Mouse (Mus musculus) heart, embryonic 13.5 days (tissue): ENCODE measurements around the gene Rpl13. TPM values are rescaled to one million over a fixed set of nuclear protein-coding genes. Genes with fewer than 3 reads are reported as not detected.

Experiments
- ATAC-seq: fragments of 200-750 bp; cut with Nextera tagmentation; 2 replicates; pipeline ENCODE4 v1.8.0; 2017; ENCODE audit warnings: moderate TSS enrichment; ENCODE audit not compliant: insufficient number of reproducible peaks, low FRiP score, low TSS enrichment; ENCODE audit errors: extremely low read depth
- H3K27ac ChIP-seq: fragments of 300-500 bp; sonication (generic); replicated peaks from 2 replicates; pipeline ENCODE4 v1.5.1; 2015; ENCODE audit warnings: moderate library complexity, mild to moderate bottlenecking, inconsistent platforms
- H3K27me3 ChIP-seq: fragments of 300-500 bp; sonication (generic); replicated peaks from 2 replicates; pipeline ENCODE4 v1.6.1; 2015; ENCODE audit warnings: mild to moderate bottlenecking, inconsistent platforms
- H3K36me3 ChIP-seq: fragments of 300-500 bp; sonication (generic); 2 replicates; pipeline ENCODE4 v1.6.1; 2015; ENCODE audit warnings: mild to moderate bottlenecking, inconsistent platforms
- H3K4me1 ChIP-seq: fragments of 300-500 bp; sonication (generic); 2 replicates; pipeline ENCODE4 v1.6.1; 2015; ENCODE audit warnings: inconsistent platforms
- H3K4me2 ChIP-seq: fragments of 300-500 bp; sonication (generic); 2 replicates; pipeline ENCODE4 v1.6.1; 2015; ENCODE audit warnings: inconsistent platforms, mild to moderate bottlenecking, moderate library complexity
- H3K4me3 ChIP-seq: fragments of 300-500 bp; sonication (generic); 2 replicates; pipeline ENCODE4 v1.5.1; 2015; ENCODE audit warnings: moderate library complexity, mild to moderate bottlenecking, inconsistent platforms
- H3K9ac ChIP-seq: fragments of 300-500 bp; sonication (generic); 2 replicates; pipeline ENCODE4 v1.6.1; 2015; ENCODE audit warnings: inconsistent platforms, mild to moderate bottlenecking, moderate library complexity
- H3K9me3 ChIP-seq: fragments of 300-500 bp; sonication (generic); 2 replicates; pipeline ENCODE4 v1.6.1; 2016; ENCODE audit warnings: inconsistent platforms
- WGBS: fragments of 180-500 bp; shearing (Covaris S2); methylation state at CpG from one replicate; pipeline ENCODE4 v1.1.7; 2015; ENCODE audit warnings: mixed read lengths; 5-methylcytosine and 5-hydroxymethylcytosine counted together
- polyA plus RNA-seq: library from polyadenylated mRNA; unstranded; fragments of >200 nt; fragmentation: Nextera tagmentation; extraction: Ambion mirVana; gene quantifications from 2 replicates; pipeline ENCODE4 v1.2.1, GENCODE M21; 2015

Rpl13 gene
- 938 and 957 TPM in 2 replicates for polyA plus RNA-seq

- Histone ChIP-seq H3K9ac (peak within 1 kb of the TSS; percentile 93), H3K27ac (peak within 1 kb of the TSS; percentile 89), H3K4me1 (peaks cover 15% of the 10 kb centered on the region), H3K9me3 (no peaks in the 10 kb centered on the region), H3K27me3 (no peaks in the 10 kb centered on the region), H3K4me2 (peak within 1 kb of the TSS; percentile 90), H3K4me3 (peak within 1 kb of the TSS; percentile 84), H3K36me3 (peaks cover 48% of the 10 kb centered on the region)
- WGBS: 2% methylated on average over 53 of the region's 56 CpGs
- peak; percentile 88 for ATAC-seq
Observed at GRCm38 (mm10) chr8:123101735-123102685, at the start of gene Rpl13. Rpl13 (plus strand) TSS chr8:123102350.

DNA sequence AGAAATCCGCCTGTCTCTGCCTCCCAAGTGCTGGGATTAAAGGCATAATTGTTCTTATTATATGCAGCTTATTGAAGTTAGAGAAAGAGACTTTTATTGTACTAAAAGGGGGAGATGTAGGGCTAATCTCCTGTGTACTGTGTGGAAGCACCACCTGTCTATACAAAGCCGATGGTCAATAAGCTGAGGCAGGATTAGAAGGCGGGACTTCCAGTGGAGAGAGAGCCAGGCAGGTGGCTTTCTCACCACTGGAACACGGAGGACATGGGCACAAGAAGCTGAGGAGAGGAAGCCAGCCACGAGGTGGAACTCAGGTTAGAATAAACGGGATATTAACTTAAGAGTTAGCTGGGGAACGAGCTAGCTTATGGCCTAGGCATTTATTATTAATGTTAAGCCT, 39.4 kb upstream of the Rpl13 start, which contains the start of gene Spg7:
Spg7 (plus strand) TSS at position 222 of the 400 bp plus-strand sequence.
- ATAC-seq: no peak
- no peaks in the 10 kb centered on the region for H3K27me3 ChIP-seq
- H3K4me3 ChIP-seq: no peak within 1 kb of the TSS
- peaks cover 28% of the 10 kb centered on the region for H3K4me1 ChIP-seq
- H3K9me3 ChIP-seq: no peaks in the 10 kb centered on the region
- H3K36me3 ChIP-seq: peaks cover 11% of the 10 kb centered on the region
- no peak within 1 kb of the TSS for H3K4me2 ChIP-seq
- WGBS: 74% methylated on average over 7 of the region's 7 CpGs
- H3K9ac ChIP-seq: no peak within 1 kb of the TSS
- no peak within 1 kb of the TSS for H3K27ac ChIP-seq

DNA sequence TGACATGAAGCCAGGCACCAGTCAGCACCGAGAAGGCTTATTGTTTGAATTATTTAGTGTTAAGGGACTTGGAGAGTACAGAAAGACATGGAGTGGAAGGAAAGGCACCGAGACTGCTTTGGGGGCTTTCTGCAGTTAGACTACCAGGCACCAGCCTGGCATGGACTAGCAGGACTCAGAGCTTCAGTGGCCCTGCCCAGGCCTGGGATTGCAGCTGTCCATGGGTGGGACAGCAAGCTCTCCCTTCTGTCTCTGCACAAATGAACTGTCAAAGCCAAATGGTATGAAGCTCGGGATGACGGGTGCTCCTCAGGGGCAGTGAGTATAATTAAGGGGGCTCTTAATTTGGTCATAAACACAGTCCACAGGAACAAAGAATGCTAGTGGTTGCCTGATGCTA, 38.1 kb upstream of the Rpl13 start:
- H3K4me1 ChIP-seq: peaks cover 28% of the 10 kb centered on the region
- H3K36me3 ChIP-seq: peaks cover 20% of the 10 kb centered on the region
- H3K4me3 ChIP-seq: peak overlapping the region; percentile 87; the same call in 1 of the 2 replicates
- no peaks in the 10 kb centered on the region for H3K9me3 ChIP-seq
- H3K27me3 ChIP-seq: no peaks in the 10 kb centered on the region
- peak overlapping the region; percentile 97 for H3K9ac ChIP-seq
- WGBS: 84% methylated on average over 4 of the region's 4 CpGs
- no peak for ATAC-seq
- H3K4me2 ChIP-seq: peak overlapping the region; percentile 90
- peak overlapping the region; percentile 93 for H3K27ac ChIP-seq

DNA sequence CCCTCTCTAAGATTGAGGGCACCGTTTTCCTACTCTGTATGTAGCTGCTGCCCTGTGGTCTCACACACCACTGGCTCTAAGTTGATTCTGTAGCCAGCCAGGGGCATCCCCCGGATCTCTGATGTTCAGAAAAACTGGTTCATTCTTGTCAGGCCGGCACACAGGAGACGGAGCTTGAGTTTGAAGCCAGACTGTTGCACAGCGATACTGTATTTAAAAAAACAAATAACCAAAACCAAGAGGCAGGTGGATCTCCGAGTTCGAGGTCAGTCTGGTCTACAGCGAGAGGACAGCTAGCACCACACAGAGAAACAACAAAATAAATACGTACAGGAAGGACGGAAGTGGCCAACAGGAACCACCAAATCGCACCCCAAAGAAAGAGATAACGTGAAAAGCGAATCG, 37.3 kb upstream of the Rpl13 start:
- Histone ChIP-seq H3K27me3 (no peaks in the 10 kb centered on the region), H3K27ac (peak overlapping the region; percentile 93), H3K9ac (peak overlapping the region; percentile 97), H3K9me3 (no peaks in the 10 kb centered on the region), H3K4me2 (peak overlapping the region; percentile 90), H3K36me3 (peaks cover 24% of the 10 kb centered on the region), H3K4me3 (peak overlapping the region; percentile 87), H3K4me1 (peaks cover 28% of the 10 kb centered on the region)
- 0 out of 2 replicates have a peak, but pooled peaks have one; percentile 1 for ATAC-seq
- under 1% methylated on average over 14 of the region's 14 CpGs for WGBS

GRCm38 (mm10) chr8:123065214-123066100, 36.7 kb upstream of the Rpl13 start:
- peak; percentile 99 for ATAC-seq
- H3K4me3 ChIP-seq: peak overlapping the region; percentile 87
- peak overlapping the region; percentile 90 for H3K4me2 ChIP-seq
- peaks cover 28% of the 10 kb centered on the region for H3K4me1 ChIP-seq
- peaks cover 28% of the 10 kb centered on the region for H3K36me3 ChIP-seq
- H3K27me3 ChIP-seq: no peaks in the 10 kb centered on the region
- under 1% methylated on average over 83 of the region's 84 CpGs for WGBS
- H3K27ac ChIP-seq: peak overlapping the region; percentile 93
- peak overlapping the region; percentile 97 for H3K9ac ChIP-seq
- no peaks in the 10 kb centered on the region for H3K9me3 ChIP-seq

DNA sequence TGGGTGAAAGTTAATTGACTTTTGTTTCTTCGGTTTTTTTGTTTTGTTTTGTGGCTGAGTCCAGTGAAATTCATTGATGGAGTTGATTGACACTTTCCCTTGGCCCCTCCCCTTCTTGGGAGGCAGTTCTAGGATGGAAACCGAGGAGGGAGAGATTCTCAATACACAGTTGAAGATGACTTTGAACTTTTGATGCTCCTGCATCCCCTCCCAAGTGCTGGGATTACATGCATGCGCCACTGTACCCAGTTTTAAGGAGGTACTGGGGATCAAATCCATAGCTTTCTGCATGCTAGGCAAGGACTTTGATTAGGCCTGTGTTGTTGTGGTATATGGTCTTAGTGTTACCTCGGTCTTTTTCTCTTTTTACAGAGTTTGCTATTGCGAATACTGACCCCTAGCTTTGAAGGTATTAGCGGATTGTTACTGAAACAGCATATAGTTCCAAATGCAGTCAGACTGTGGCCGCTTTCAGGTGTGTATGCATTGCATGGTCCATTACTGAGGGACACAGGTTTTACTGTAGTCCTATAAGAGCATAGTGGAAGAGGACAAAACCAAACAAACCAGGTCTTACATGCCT, 36.0 kb upstream of the Rpl13 start:
- Histone ChIP-seq H3K27me3 (no peaks in the 10 kb centered on the region), H3K4me2 (peak overlapping the region; percentile 90), H3K27ac (peak overlapping the region; percentile 93), H3K36me3 (peaks cover 30% of the 10 kb centered on the region), H3K4me3 (peak overlapping the region; percentile 87), H3K9me3 (no peaks in the 10 kb centered on the region), H3K4me1 (peaks cover 31% of the 10 kb centered on the region), H3K9ac (peak overlapping the region; percentile 97)
- WGBS: 31% methylated on average over 7 of the region's 7 CpGs
- ATAC-seq: no peak

GRCm38 (mm10) chr8:123071176-123071575, 31.0 kb upstream of the Rpl13 start:
- 39% methylated on average over 4 of the region's 4 CpGs for WGBS
- Histone ChIP-seq H3K27ac (peak overlapping the region; percentile 31; the same call in 1 of the 2 replicates), H3K36me3 (peaks cover 73% of the 10 kb centered on the region), H3K4me3 (no peak overlapping the region), H3K4me2 (no peak overlapping the region), H3K9me3 (no peaks in the 10 kb centered on the region), H3K27me3 (no peaks in the 10 kb centered on the region), H3K9ac (0 out of 2 replicates have a peak overlapping the region, but pooled peaks have one; percentile 15), H3K4me1 (peaks cover 24% of the 10 kb centered on the region)
- ATAC-seq: no peak; the same call in 1 of the 2 replicates

DNA sequence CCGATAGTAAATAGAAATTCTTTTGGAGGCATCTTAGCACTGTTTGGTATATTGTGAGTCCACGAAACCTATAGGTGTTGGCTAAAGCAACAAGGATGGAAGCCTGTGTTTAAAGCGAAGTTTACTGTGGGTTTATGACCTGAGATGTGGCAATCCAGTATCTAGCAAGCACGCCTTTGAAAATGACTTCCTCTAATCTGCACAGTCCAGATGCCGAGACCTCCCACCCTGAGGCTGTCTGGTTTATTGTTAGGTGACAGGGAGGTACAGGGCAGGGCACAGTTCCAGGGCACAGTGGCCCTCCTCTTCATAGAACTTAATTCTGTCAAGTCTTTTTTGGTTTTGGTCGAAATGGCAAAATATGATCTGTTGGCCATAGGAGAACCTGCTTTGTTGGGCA, 24.9 kb upstream of the Rpl13 start:
- H3K4me1 ChIP-seq: no peaks in the 10 kb centered on the region
- no peak overlapping the region for H3K4me2 ChIP-seq
- H3K9me3 ChIP-seq: no peaks in the 10 kb centered on the region
- 70% methylated on average over 6 of the region's 6 CpGs for WGBS
- H3K27me3 ChIP-seq: no peaks in the 10 kb centered on the region
- peaks cover 98% of the 10 kb centered on the region for H3K36me3 ChIP-seq
- ATAC-seq: no peak
- H3K4me3 ChIP-seq: no peak overlapping the region
- 0 out of 2 replicates have a peak overlapping the region, but pooled peaks have one; percentile 10 for H3K27ac ChIP-seq
- H3K9ac ChIP-seq: no peak overlapping the region

GRCm38 (mm10) chr8:123082993-123083392, 19.2 kb upstream of the Rpl13 start:
- Histone ChIP-seq H3K9ac (no peak overlapping the region), H3K4me3 (no peak overlapping the region), H3K27me3 (no peaks in the 10 kb centered on the region), H3K36me3 (peaks cover 99% of the 10 kb centered on the region), H3K4me2 (no peak overlapping the region), H3K4me1 (no peaks in the 10 kb centered on the region), H3K9me3 (no peaks in the 10 kb centered on the region), H3K27ac (no peak overlapping the region)
- ATAC-seq: no peak
- WGBS: 79% methylated on average over 6 of the region's 6 CpGs

DNA sequence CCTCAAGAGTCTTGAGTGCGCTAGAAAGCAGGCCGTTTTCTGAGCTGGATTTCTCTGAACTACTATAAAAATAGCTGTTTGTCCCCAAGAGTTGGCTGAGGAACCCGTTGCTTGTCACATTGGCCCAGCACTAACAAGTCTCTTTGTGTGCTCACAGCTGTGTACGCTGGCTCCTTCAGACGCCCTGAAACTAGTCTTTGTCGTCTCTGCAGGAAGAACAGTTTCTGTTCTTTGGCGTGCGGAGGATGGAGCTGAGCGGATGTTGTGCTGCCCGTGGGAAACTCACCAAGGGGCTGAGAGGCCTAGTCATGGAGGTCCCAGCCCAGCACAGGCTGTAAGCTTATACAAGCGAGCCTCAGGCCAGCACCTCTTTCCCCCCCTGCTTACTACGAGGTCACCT, 18.5 kb upstream of the Rpl13 start:
- H3K9me3 ChIP-seq: no peaks in the 10 kb centered on the region
- WGBS: 87% methylated on average over 12 of the region's 12 CpGs
- H3K4me2 ChIP-seq: no peak overlapping the region
- no peaks in the 10 kb centered on the region for H3K4me1 ChIP-seq
- H3K36me3 ChIP-seq: peaks cover 100% of the 10 kb centered on the region
- ATAC-seq: no peak
- H3K9ac ChIP-seq: no peak overlapping the region
- H3K27me3 ChIP-seq: no peaks in the 10 kb centered on the region
- no peak overlapping the region for H3K4me3 ChIP-seq
- H3K27ac ChIP-seq: no peak overlapping the region
